Mouse (Mus musculus): ENCODE data around the gene Fen1. TPM values are rescaled to one million over a fixed set of nuclear protein-coding genes. Genes with fewer than 3 reads are reported as not detected.
A peak's percentile ranks its signal among the peaks of the same experiment; 100 is the strongest.

Gene Fen1
- polyA plus RNA-seq, 1 experiment from 2014 or later: 27.6 TPM

GRCm38 (mm10) chr19:10221585-10221984 lies 17.6 kb upstream of the Fen1 start:
- Histone ChIP-seq H3K4me2 (ENCODE audit: low read length) (no peak overlapping the region), H3K36me3 (ENCODE audit: control insufficient read depth, insufficient read depth, low read length) (no peaks in the 10 kb centered on the region), H3K9ac (ENCODE audit: low read depth, low read length) (no peak overlapping the region), H3K27ac (ENCODE audit: low read depth, low read length) (no peak overlapping the region), H3K4me3 (ENCODE audit: low read length) (no peak overlapping the region), H3K27me3 (replicated peaks; ENCODE audit: control insufficient read depth, insufficient read depth, low read length) (no peaks in the 10 kb centered on the region), H3K9me3 (ENCODE audit: control insufficient read depth, low read length) (no peaks in the 10 kb centered on the region), H3K4me1 (ENCODE audit: control insufficient read depth, insufficient read depth, low read depth, low read length) (no peaks in the 10 kb centered on the region)
- WGBS: 62% methylated on average over 4 of the region's 4 CpGs
- ATAC-seq: 0 out of 2 replicates have a peak, but pooled peaks have one; percentile 25

GRCm38 (mm10) chr19:10219593-10219992 lies 15.6 kb upstream of the Fen1 start:
- no peak overlapping the region for H3K4me2 ChIP-seq (ENCODE audit: low read length)
- H3K4me1 ChIP-seq (ENCODE audit: control insufficient read depth, insufficient read depth, low read depth, low read length): no peaks in the 10 kb centered on the region
- H3K36me3 ChIP-seq (ENCODE audit: control insufficient read depth, insufficient read depth, low read length): no peaks in the 10 kb centered on the region
- ATAC-seq: no peak
- H3K27me3 ChIP-seq (replicated peaks; ENCODE audit: control insufficient read depth, insufficient read depth, low read length): no peaks in the 10 kb centered on the region
- WGBS: 89% methylated on average over 6 of the region's 6 CpGs
- H3K9me3 ChIP-seq (ENCODE audit: control insufficient read depth, low read length): no peaks in the 10 kb centered on the region
- H3K4me3 ChIP-seq (ENCODE audit: low read length): no peak overlapping the region
- H3K9ac ChIP-seq (ENCODE audit: low read depth, low read length): no peak overlapping the region
- H3K27ac ChIP-seq (ENCODE audit: low read depth, low read length): no peak overlapping the region

- H3K9me3 ChIP-seq (ENCODE audit: control insufficient read depth, low read length): no peaks in the 10 kb centered on the region
- H3K36me3 ChIP-seq (ENCODE audit: control insufficient read depth, insufficient read depth, low read length): no peaks in the 10 kb centered on the region
- H3K4me3 ChIP-seq (ENCODE audit: low read length): no peak overlapping the region
- ATAC-seq: peak; percentile 22; the same call in 1 of the 2 replicates
- no peak overlapping the region for H3K27ac ChIP-seq (ENCODE audit: low read depth, low read length)
- no peaks in the 10 kb centered on the region for H3K27me3 ChIP-seq (replicated peaks; ENCODE audit: control insufficient read depth, insufficient read depth, low read length)
- 49% methylated on average over 3 of the region's 3 CpGs for WGBS
- no peak overlapping the region for H3K4me2 ChIP-seq (ENCODE audit: low read length)
- H3K9ac ChIP-seq (ENCODE audit: low read depth, low read length): no peak overlapping the region
- H3K4me1 ChIP-seq (ENCODE audit: control insufficient read depth, insufficient read depth, low read depth, low read length): no peaks in the 10 kb centered on the region
Measured at GRCm38 (mm10) chr19:10219108-10219507, 15.1 kb upstream of the Fen1 start.

GRCm38 (mm10) chr19:10216101-10216500 lies 12.1 kb upstream of the Fen1 start:
- Histone ChIP-seq H3K4me2 (ENCODE audit: low read length) (no peak overlapping the region), H3K4me3 (ENCODE audit: low read length) (no peak overlapping the region), H3K9ac (ENCODE audit: low read depth, low read length) (no peak overlapping the region), H3K9me3 (ENCODE audit: control insufficient read depth, low read length) (no peaks in the 10 kb centered on the region), H3K36me3 (ENCODE audit: control insufficient read depth, insufficient read depth, low read length) (no peaks in the 10 kb centered on the region), H3K27me3 (replicated peaks; ENCODE audit: control insufficient read depth, insufficient read depth, low read length) (no peaks in the 10 kb centered on the region), H3K27ac (ENCODE audit: low read depth, low read length) (no peak overlapping the region), H3K4me1 (ENCODE audit: control insufficient read depth, insufficient read depth, low read depth, low read length) (no peaks in the 10 kb centered on the region)
- ATAC-seq: no peak
- 88% methylated on average over 8 of the region's 8 CpGs for WGBS

GRCm38 (mm10) chr19:10213796-10214471 lies 10.0 kb upstream of the Fen1 start:
- Histone ChIP-seq H3K36me3 (ENCODE audit: control insufficient read depth, insufficient read depth, low read length) (peaks cover 7% of the 10 kb centered on the region), H3K4me3 (ENCODE audit: low read length) (no peak overlapping the region), H3K27ac (ENCODE audit: low read depth, low read length) (no peak overlapping the region), H3K9me3 (ENCODE audit: control insufficient read depth, low read length) (no peaks in the 10 kb centered on the region), H3K4me1 (ENCODE audit: control insufficient read depth, insufficient read depth, low read depth, low read length) (no peaks in the 10 kb centered on the region), H3K4me2 (ENCODE audit: low read length) (no peak overlapping the region), H3K27me3 (replicated peaks; ENCODE audit: control insufficient read depth, insufficient read depth, low read length) (no peaks in the 10 kb centered on the region), H3K9ac (ENCODE audit: low read depth, low read length) (no peak overlapping the region)
- 82% methylated on average over 10 of the region's 10 CpGs for WGBS
- ATAC-seq: no peak

- H3K4me3 ChIP-seq (ENCODE audit: low read length): no peak overlapping the region
- H3K27ac ChIP-seq (ENCODE audit: low read depth, low read length): no peak overlapping the region
- 87% methylated on average over 4 of the region's 4 CpGs for WGBS
- no peaks in the 10 kb centered on the region for H3K9me3 ChIP-seq (ENCODE audit: control insufficient read depth, low read length)
- H3K9ac ChIP-seq (ENCODE audit: low read depth, low read length): no peak overlapping the region
- H3K36me3 ChIP-seq (ENCODE audit: control insufficient read depth, insufficient read depth, low read length): peaks cover 7% of the 10 kb centered on the region
- H3K4me2 ChIP-seq (ENCODE audit: low read length): no peak overlapping the region
- no peak for ATAC-seq
- H3K4me1 ChIP-seq (ENCODE audit: control insufficient read depth, insufficient read depth, low read depth, low read length): no peaks in the 10 kb centered on the region
- H3K27me3 ChIP-seq (replicated peaks; ENCODE audit: control insufficient read depth, insufficient read depth, low read length): no peaks in the 10 kb centered on the region
Measured at GRCm38 (mm10) chr19:10210885-10211284, 6.9 kb upstream of the Fen1 start.

DNA sequence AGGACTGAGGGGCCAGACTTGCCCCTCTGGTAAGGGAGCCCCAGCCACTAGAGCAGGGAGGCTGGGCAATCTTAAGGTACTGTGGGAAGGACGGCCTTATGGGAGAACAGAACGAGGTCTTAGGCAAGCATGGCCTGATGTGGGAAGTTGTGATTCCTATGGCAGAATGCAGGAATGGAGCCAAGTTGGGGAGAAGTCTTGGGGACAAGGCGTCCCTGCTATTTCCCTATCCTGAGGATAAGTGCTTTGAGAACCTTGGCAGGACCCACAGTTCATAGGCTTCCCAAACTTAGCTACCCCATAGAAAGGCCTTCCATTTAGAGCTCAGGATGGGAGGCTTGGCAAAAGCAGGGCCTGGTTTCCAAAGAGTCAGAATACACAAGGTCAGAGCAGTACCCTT lies 4.9 kb upstream of the Fen1 start:
- no peaks in the 10 kb centered on the region for H3K27me3 ChIP-seq (replicated peaks; ENCODE audit: control insufficient read depth, insufficient read depth, low read length)
- peaks cover 7% of the 10 kb centered on the region for H3K4me1 ChIP-seq (ENCODE audit: control insufficient read depth, insufficient read depth, low read depth, low read length)
- H3K9me3 ChIP-seq (ENCODE audit: control insufficient read depth, low read length): no peaks in the 10 kb centered on the region
- no peak overlapping the region for H3K4me2 ChIP-seq (ENCODE audit: low read length)
- H3K9ac ChIP-seq (ENCODE audit: low read depth, low read length): no peak overlapping the region
- peaks cover 7% of the 10 kb centered on the region for H3K36me3 ChIP-seq (ENCODE audit: control insufficient read depth, insufficient read depth, low read length)
- no peak overlapping the region for H3K4me3 ChIP-seq (ENCODE audit: low read length)
- 91% methylated on average over 3 of the region's 3 CpGs for WGBS
- no peak overlapping the region for H3K27ac ChIP-seq (ENCODE audit: low read depth, low read length)
- no peak for ATAC-seq

DNA sequence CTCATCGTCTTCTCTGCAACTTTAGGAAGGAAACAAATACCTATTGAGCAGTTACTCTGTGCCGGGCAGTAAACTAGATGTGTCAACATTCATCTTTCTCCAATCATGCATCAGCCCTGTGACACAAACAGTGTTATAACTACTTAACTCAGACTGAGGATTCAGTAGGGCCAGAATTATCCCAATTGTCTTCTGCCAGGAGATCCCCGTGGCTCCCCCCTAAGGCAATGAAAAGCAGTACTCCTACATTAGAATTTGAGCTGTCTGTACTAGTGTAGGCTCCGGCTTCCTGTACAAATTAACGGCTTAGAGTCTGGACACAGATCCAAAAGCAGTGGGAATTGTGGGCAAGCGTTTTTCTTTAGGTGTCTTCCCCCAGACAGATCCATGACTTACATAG lies 1.1 kb upstream of the Fen1 start:
- WGBS: 76% methylated on average over 6 of the region's 6 CpGs
- ATAC-seq: no peak

GRCm38 (mm10) chr19:10204616-10205001 lies 640 bp upstream of the Fen1 start:
- Histone ChIP-seq H3K9ac (ENCODE audit: low read depth, low read length) (peak overlapping the region; percentile 88), H3K9me3 (ENCODE audit: control insufficient read depth, low read length) (no peaks in the 10 kb centered on the region), H3K4me3 (ENCODE audit: low read length) (peak overlapping the region; percentile 81), H3K4me1 (ENCODE audit: control insufficient read depth, insufficient read depth, low read depth, low read length) (peaks cover 16% of the 10 kb centered on the region), H3K4me2 (ENCODE audit: low read length) (peak overlapping the region; percentile 92), H3K36me3 (ENCODE audit: control insufficient read depth, insufficient read depth, low read length) (peaks cover 15% of the 10 kb centered on the region), H3K27ac (ENCODE audit: low read depth, low read length) (peak overlapping the region; percentile 82), H3K27me3 (replicated peaks; ENCODE audit: control insufficient read depth, insufficient read depth, low read length) (no peaks in the 10 kb centered on the region)
- peak; percentile 19; the same call in 1 of the 2 replicates for ATAC-seq
- WGBS: 0% methylated on average over 5 of the region's 5 CpGs

More for the DNA sequence above, 1.1 kb upstream of the Fen1 start:
- no peaks in the 10 kb centered on the region for H3K9me3 ChIP-seq (ENCODE audit: control insufficient read depth, low read length)
- peak overlapping the region; percentile 81; the same call in 1 of the 2 replicates for H3K4me3 ChIP-seq (ENCODE audit: low read length)
- H3K27me3 ChIP-seq (replicated peaks; ENCODE audit: control insufficient read depth, insufficient read depth, low read length): no peaks in the 10 kb centered on the region
- peaks cover 16% of the 10 kb centered on the region for H3K4me1 ChIP-seq (ENCODE audit: control insufficient read depth, insufficient read depth, low read depth, low read length)
- H3K36me3 ChIP-seq (ENCODE audit: control insufficient read depth, insufficient read depth, low read length): peaks cover 14% of the 10 kb centered on the region
- H3K4me2 ChIP-seq (ENCODE audit: low read length): peak overlapping the region; percentile 92
- no peak overlapping the region for H3K9ac ChIP-seq (ENCODE audit: low read depth, low read length)
- H3K27ac ChIP-seq (ENCODE audit: low read depth, low read length): no peak overlapping the region
